10 mouse cellular contexts compared by ENCODE assay signal in genomic region chr2:93415281-93415680, GRCm38 (mm10). TPM values are rescaled to one million over a fixed set of nuclear protein-coding genes. Genes with fewer than 3 reads are reported as not detected.
DNase-seq lines count a peak whose midpoint lies in the region; ATAC-seq and TF ChIP-seq lines count a peak whose summit lies in the region.
"Had no signal": no experiment of that assay in that cellular context is flagged by ENCODE, and none has a peak within 500 bp of the region (broad histone marks: within the 10 kb centered on the region; RNA-seq: fewer than 3 reads in every experiment).

No protein-coding gene starts in this region.

- no peak overlapping the region for H3K27ac ChIP-seq in liver, embryonic 14.5 days
- H3K27ac ChIP-seq: neural tube, embryonic 12.5 days had no signal

- no peaks in the 10 kb centered on the region for H3K27me3 ChIP-seq in liver, embryonic 14.5 days (ENCODE audit: control insufficient read depth, insufficient read depth, low read length)
- H3K27me3 ChIP-seq: Patski had no signal

- no peak overlapping the region for H3K4me3 ChIP-seq in liver, embryonic 14.5 days (ENCODE audit: insufficient read depth in 1 of 2, low read depth in 2 of 2, low read length in 2 of 2)
- H3K4me3 ChIP-seq: neural tube, embryonic 12.5 days had no signal

- no peak overlapping the region for H3K9ac ChIP-seq in liver, embryonic 14.5 days (replicated peaks)
- H3K9ac ChIP-seq: neural tube, embryonic 12.5 days had no signal

- no peaks in the 10 kb centered on the region for H3K9me3 ChIP-seq in liver, embryonic 14.5 days (ENCODE audit: control insufficient read depth, low read length)
- H3K9me3 ChIP-seq: neural tube, embryonic 12.5 days had no signal

- H3K4me1 ChIP-seq in liver, embryonic 14.5 days (replicated peaks; ENCODE audit: control insufficient read depth in 2 of 2, insufficient read depth in 2 of 2, low read length in 1 of 2), result no peaks in the 10 kb centered on the region; a peak in 1 of 4 replicates

- intact Hi-C loops in left cerebral cortex, postnatal 4 days (cut with DNase I), result loop anchor here (10.0 kb wide), 1 partner anchor 510 kb away; no protein-coding TSS in a partner anchor

- peaks cover 8% of the 10 kb centered on the region for H3K36me3 ChIP-seq in liver, embryonic 14.5 days (replicated peaks; ENCODE audit: control insufficient read depth, insufficient read depth, low read depth)
- H3K36me3 ChIP-seq: neural tube, embryonic 12.5 days had no signal

- 42% methylated on average over 5 of the region's 5 CpGs for WGBS in liver, embryonic 14.5 days (ENCODE audit: insufficient replicate concordance)

- peak; percentile 96 for TF ChIP-seq CTCF in liver, embryonic 14.5 days (IDR thresholded peaks at IDR 0.05; ENCODE audit: low read depth)

- TF ChIP-seq EP300 in liver, embryonic 14.5 days (IDR thresholded peaks at IDR 0.05; ENCODE audit: low read depth), result no peak

- H3K4me2 ChIP-seq in liver, embryonic 14.5 days (ENCODE audit: low read depth), result no peak overlapping the region
- H3K4me2 ChIP-seq: neural tube, embryonic 12.5 days had no signal

- no peak for ATAC-seq in liver, embryonic 14.5 days (ENCODE audit: insufficient read depth)
- no peak for ATAC-seq in frontal cortex, adult (ENCODE audit: low TSS enrichment)
- ATAC-seq: Patski had no signal

- peak; percentile 49 to 74 for DNase-seq in cerebellum, postnatal 14 days
- DNase-seq in cerebellum, adult 11 months, result no peak
- DNase-seq in left cerebral cortex, postnatal 4 days, result peak; percentile 57
- no peak for DNase-seq in left cerebral cortex, adult 9 months (ENCODE audit: low spot score in 2 of 2)
- peak; percentile 60 for DNase-seq in embryo, embryonic 10.5 days (ENCODE audit: low spot score)
- peak in 1 of 3 experiments; percentile 19 for DNase-seq in liver, embryonic 14.5 days (ENCODE audit: low read depth in 3 of 3, low spot score in 3 of 3)
- DNase-seq in spleen, adult 18-20 months, result peak; percentile 43 to 74

RNA-seq across cellular contexts. Expression of gene Cd82, which starts 47.7 kb away (rescaled TPM):
- total RNA-seq in left cerebral cortex, postnatal 4 days (2021), result 10 to 100 TPM; 15.4 to 17.4 TPM
- polyA plus RNA-seq in liver, embryonic 14.5 days (2012; rRNA removed), result 61.6 and 72.2 TPM in 2 replicates
- 58.6 and 63.1 TPM in 2 replicates for polyA plus RNA-seq in liver, embryonic 14.5 days (2014; fragmentation: Nextera tagmentation; extraction: Ambion mirVana)

Comparison
In these comparisons a context has a peak if more than half of its experiments do, and no peak if none do; other contexts are left out.
1. DNase-seq: peak in cerebellum, postnatal 14 days (2 of 2), left cerebral cortex, postnatal 4 days (single experiment), embryo, embryonic 10.5 days (single experiment) and spleen, adult 18-20 months (2 of 2); none in cerebellum, adult 11 months (single experiment) and left cerebral cortex, adult 9 months (0 of 2).